In the genomic region with DNA sequence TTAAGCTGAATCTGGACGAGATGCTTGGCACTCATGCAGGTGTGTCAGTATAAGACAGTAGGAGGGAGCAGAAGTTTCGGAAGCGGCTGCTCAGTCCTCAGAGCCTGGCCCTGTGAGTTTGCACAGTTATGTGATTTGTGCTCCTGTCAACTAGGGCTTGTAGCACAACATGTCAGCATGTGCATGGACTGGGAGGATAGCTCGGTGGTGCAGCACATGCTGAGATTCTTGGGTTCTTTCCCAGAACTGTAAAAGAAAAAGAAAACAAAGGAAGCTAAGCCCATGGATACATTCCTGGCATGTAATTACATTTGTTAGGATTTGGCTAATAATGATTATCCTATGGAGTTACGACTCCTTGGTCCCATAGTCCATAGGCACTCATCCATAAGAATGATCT, we compare ENCODE assay signal across 22 mouse cellular contexts. TPM values are rescaled to one million over a fixed set of nuclear protein-coding genes. Genes with fewer than 3 reads are reported as not detected.
DNase-seq lines count a peak whose midpoint lies in the region; ATAC-seq and TF ChIP-seq lines count a peak whose summit lies in the region.
"Had no signal": no experiment of that assay in that cellular context is flagged by ENCODE, and none has a peak within 500 bp of the region (broad histone marks: within the 10 kb centered on the region; RNA-seq: fewer than 3 reads in every experiment).

No protein-coding gene starts in this region.

- no peak for ATAC-seq in forebrain, embryonic 14.5 days
- no peak for ATAC-seq in forebrain, embryonic 12.5 days (ENCODE audit: low FRiP score)
- ATAC-seq in heart, embryonic 13.5 days (ENCODE audit: extremely low read depth, insufficient number of reproducible peaks, low FRiP score, low TSS enrichment), result no peak
- no peak for ATAC-seq in midbrain, postnatal 0 days (ENCODE audit: low FRiP score)
- no peak for ATAC-seq in midbrain, embryonic 16.5 days
- ATAC-seq in inflammation-experienced regulatory T-cells, adult 6 months, result no peak
- ATAC-seq: activated CD4-positive, CD25-positive, alpha-beta regulatory T cell, adult 4 months; intestine, postnatal 0 days; Patski had no signal

- H3K4me1 ChIP-seq in forebrain, embryonic 14.5 days (ENCODE audit: control insufficient read depth, insufficient read depth, low read length), result no peaks in the 10 kb centered on the region
- H3K4me1 ChIP-seq in forebrain, embryonic 12.5 days, result no peaks in the 10 kb centered on the region
- H3K4me1 ChIP-seq in heart, embryonic 13.5 days, result peaks cover 13% of the 10 kb centered on the region
- H3K4me1 ChIP-seq in midbrain, postnatal 0 days (ENCODE audit: insufficient read depth, low read length), result no peaks in the 10 kb centered on the region
- H3K4me1 ChIP-seq in midbrain, embryonic 16.5 days (ENCODE audit: control insufficient read depth, insufficient read depth, low read length), result no peaks in the 10 kb centered on the region
- H3K4me1 ChIP-seq: embryonic facial prominence, embryonic 10.5 days; hindbrain, embryonic 12.5 days had no signal

- H3K4me2 ChIP-seq in forebrain, embryonic 14.5 days (ENCODE audit: low read length), result no peak overlapping the region
- no peak overlapping the region for H3K4me2 ChIP-seq in forebrain, embryonic 12.5 days
- H3K4me2 ChIP-seq in heart, embryonic 13.5 days, result no peak overlapping the region
- H3K4me2 ChIP-seq in midbrain, postnatal 0 days (ENCODE audit: low read depth, low read length, poor library complexity, severe bottlenecking), result no peak overlapping the region
- no peak overlapping the region for H3K4me2 ChIP-seq in midbrain, embryonic 16.5 days (ENCODE audit: low read length)
- H3K4me2 ChIP-seq: heart, embryonic 11.5 days; hindbrain, embryonic 12.5 days had no signal

- DNase-seq in forebrain, embryonic 14.5 days (ENCODE audit: low spot score), result peak; percentile 61
- DNase-seq in heart, postnatal 10 days, result no peak
- peak; percentile 14 for DNase-seq in midbrain, postnatal 0 days (ENCODE audit: low spot score)
- DNase-seq: adrenal gland, postnatal 14 days; cerebellum, adult 18-20 months; cerebellum, adult 9-11 months; cerebellum, postnatal 36 days; gastrocnemius, postnatal 36 days; heart, adult 18-20 months; heart, postnatal 36 days; kidney, adult 8-10 months had no signal

- intact Hi-C loops in heart, postnatal 10 days (cut with DNase I), result loop anchor here (2.0 kb wide), 1 partner anchor 44 kb away; no protein-coding TSS in a partner anchor

- WGBS in forebrain, embryonic 14.5 days, result 42% methylated on average over 5 of the region's 5 CpGs
- WGBS in forebrain, embryonic 12.5 days, result 80% methylated on average over 5 of the region's 5 CpGs
- 86% methylated on average over 5 of the region's 5 CpGs for WGBS in heart, embryonic 13.5 days
- WGBS in midbrain, postnatal 0 days, result 55% methylated on average over 5 of the region's 5 CpGs
- 57% methylated on average over 5 of the region's 5 CpGs for WGBS in midbrain, embryonic 16.5 days

- H3K27me3 ChIP-seq in forebrain, embryonic 14.5 days (replicated peaks; ENCODE audit: control insufficient read depth, insufficient read depth, low read length), result no peaks in the 10 kb centered on the region
- H3K27me3 ChIP-seq in forebrain, embryonic 12.5 days, result no peaks in the 10 kb centered on the region
- no peaks in the 10 kb centered on the region for H3K27me3 ChIP-seq in heart, embryonic 13.5 days (replicated peaks)
- H3K27me3 ChIP-seq in midbrain, postnatal 0 days (ENCODE audit: insufficient read depth, low read length), result no peaks in the 10 kb centered on the region
- no peaks in the 10 kb centered on the region for H3K27me3 ChIP-seq in midbrain, embryonic 16.5 days (ENCODE audit: control insufficient read depth, insufficient read depth, low read depth, low read length)
- H3K27me3 ChIP-seq: hindbrain, embryonic 12.5 days; Patski had no signal

- H3K9ac ChIP-seq in forebrain, embryonic 14.5 days (ENCODE audit: low read length), result no peak overlapping the region
- H3K9ac ChIP-seq in forebrain, embryonic 12.5 days, result no peak overlapping the region
- no peak overlapping the region for H3K9ac ChIP-seq in heart, embryonic 13.5 days
- no peak overlapping the region for H3K9ac ChIP-seq in midbrain, postnatal 0 days (replicated peaks; ENCODE audit: low read length, poor library complexity, severe bottlenecking)
- H3K9ac ChIP-seq in midbrain, embryonic 16.5 days (ENCODE audit: low read depth, low read length), result no peak overlapping the region
- H3K9ac ChIP-seq: hindbrain, embryonic 12.5 days had no signal

- H3K4me3 ChIP-seq in forebrain, embryonic 14.5 days (ENCODE audit: low read depth, low read length), result no peak overlapping the region
- no peak overlapping the region for H3K4me3 ChIP-seq in forebrain, embryonic 12.5 days (replicated peaks)
- H3K4me3 ChIP-seq in heart, embryonic 13.5 days, result no peak overlapping the region
- no peak overlapping the region for H3K4me3 ChIP-seq in midbrain, postnatal 0 days (ENCODE audit: low read depth, low read length)
- no peak overlapping the region for H3K4me3 ChIP-seq in midbrain, embryonic 16.5 days (ENCODE audit: low read depth, low read length)
- H3K4me3 ChIP-seq: embryonic facial prominence, embryonic 10.5 days; hindbrain, embryonic 12.5 days had no signal

- H3K36me3 ChIP-seq in forebrain, embryonic 14.5 days (ENCODE audit: control insufficient read depth, insufficient read depth, low read length), result peaks cover 85% of the 10 kb centered on the region
- H3K36me3 ChIP-seq in forebrain, embryonic 12.5 days (replicated peaks), result peaks cover 82% of the 10 kb centered on the region
- peaks cover 95% of the 10 kb centered on the region for H3K36me3 ChIP-seq in heart, embryonic 13.5 days
- H3K36me3 ChIP-seq in midbrain, postnatal 0 days (ENCODE audit: insufficient read depth, low read length), result peaks cover 43% of the 10 kb centered on the region
- peaks cover 36% of the 10 kb centered on the region for H3K36me3 ChIP-seq in midbrain, embryonic 16.5 days (ENCODE audit: control insufficient read depth, insufficient read depth, low read length)

- no peak overlapping the region for H3K27ac ChIP-seq in forebrain, embryonic 14.5 days (ENCODE audit: low read depth, low read length)
- no peak overlapping the region for H3K27ac ChIP-seq in forebrain, embryonic 12.5 days
- H3K27ac ChIP-seq in heart, embryonic 13.5 days (replicated peaks), result 0 out of 2 replicates have a peak overlapping the region, but pooled peaks have one; percentile 64
- H3K27ac ChIP-seq in midbrain, postnatal 0 days (ENCODE audit: low read depth, low read length), result no peak overlapping the region
- H3K27ac ChIP-seq in midbrain, embryonic 16.5 days (ENCODE audit: low read length), result no peak overlapping the region
- H3K27ac ChIP-seq: embryonic facial prominence, embryonic 10.5 days; hindbrain, embryonic 12.5 days had no signal

- no peak for TF ChIP-seq CTCF in midbrain, postnatal 0 days (IDR thresholded peaks at IDR 0.05)

- H3K9me3 ChIP-seq in forebrain, embryonic 14.5 days (replicated peaks; ENCODE audit: control insufficient read depth, low read length), result no peaks in the 10 kb centered on the region
- H3K9me3 ChIP-seq in forebrain, embryonic 12.5 days, result no peaks in the 10 kb centered on the region
- no peaks in the 10 kb centered on the region for H3K9me3 ChIP-seq in heart, embryonic 13.5 days
- no peaks in the 10 kb centered on the region for H3K9me3 ChIP-seq in midbrain, postnatal 0 days (ENCODE audit: low read length)
- H3K9me3 ChIP-seq in midbrain, embryonic 16.5 days (replicated peaks; ENCODE audit: control insufficient read depth, low read length, poor library complexity, severe bottlenecking), result no peaks in the 10 kb centered on the region
- H3K9me3 ChIP-seq: embryonic facial prominence, embryonic 10.5 days; hindbrain, embryonic 12.5 days had no signal

RNA-seq across cellular contexts. Expression of a gene that starts 25.3 kb away (rescaled TPM):
- 76.1 and 83.1 TPM in 2 replicates for polyA plus RNA-seq in forebrain, embryonic 14.5 days (2014; fragmentation: Nextera tagmentation; extraction: Ambion mirVana)
- polyA plus RNA-seq in forebrain, embryonic 12.5 days (2016; fragmentation: Nextera tagmentation; extraction: Ambion mirVana), result 139 and 143 TPM in 2 replicates
- 106 and 108 TPM in 2 replicates for polyA plus RNA-seq in heart, embryonic 13.5 days (2015; fragmentation: Nextera tagmentation; extraction: Ambion mirVana)
- total RNA-seq in heart, postnatal 10 days (2021), result 100 to 1,000 TPM; 119 to 130 TPM
- 64.6 and 72.8 TPM in 2 replicates for total RNA-seq in midbrain, postnatal 0 days (2014; rRNA removed)
- polyA plus RNA-seq in midbrain, postnatal 0 days (2015; fragmentation: Nextera tagmentation; extraction: Ambion mirVana), result 66.8 and 67.6 TPM in 2 replicates
- 84.7 and 84.9 TPM in 2 replicates for polyA plus RNA-seq in midbrain, embryonic 16.5 days (2015; fragmentation: Nextera tagmentation; extraction: Ambion mirVana)
- polyA plus RNA-seq in inflammation-experienced regulatory T-cells, adult 6 months (2017; shearing (Covaris generic)), result 10 to 100 TPM; 46.7 to 99.2 (median 78.4) TPM

RNA-seq across cellular contexts. Expression of a gene that starts 33.4 kb away (rescaled TPM):
- 433 and 436 TPM in 2 replicates for polyA plus RNA-seq in forebrain, embryonic 14.5 days (2014; fragmentation: Nextera tagmentation; extraction: Ambion mirVana)
- polyA plus RNA-seq in forebrain, embryonic 12.5 days (2016; fragmentation: Nextera tagmentation; extraction: Ambion mirVana), result 405 and 443 TPM in 2 replicates
- polyA plus RNA-seq in heart, embryonic 13.5 days (2015; fragmentation: Nextera tagmentation; extraction: Ambion mirVana), result 169 and 180 TPM in 2 replicates
- 100 to 1,000 TPM; 111 to 121 TPM for total RNA-seq in heart, postnatal 10 days (2021)
- 311 and 342 TPM in 2 replicates for total RNA-seq in midbrain, postnatal 0 days (2014; rRNA removed)
- 501 and 555 TPM in 2 replicates for polyA plus RNA-seq in midbrain, postnatal 0 days (2015; fragmentation: Nextera tagmentation; extraction: Ambion mirVana)
- 460 and 525 TPM in 2 replicates for polyA plus RNA-seq in midbrain, embryonic 16.5 days (2015; fragmentation: Nextera tagmentation; extraction: Ambion mirVana)
- 10 to 100 TPM; 46.0 to 50.6 (median 47.6) TPM for polyA plus RNA-seq in inflammation-experienced regulatory T-cells, adult 6 months (2017; shearing (Covaris generic))

RNA-seq across cellular contexts. Expression of a gene that starts 46.5 kb away (rescaled TPM):
- 3.8 and 4.0 TPM in 2 replicates for polyA plus RNA-seq in forebrain, embryonic 14.5 days (2014; fragmentation: Nextera tagmentation; extraction: Ambion mirVana)
- polyA plus RNA-seq in forebrain, embryonic 12.5 days (2016; fragmentation: Nextera tagmentation; extraction: Ambion mirVana), result 1.6 and 2.3 TPM in 2 replicates
- polyA plus RNA-seq in heart, embryonic 13.5 days (2015; fragmentation: Nextera tagmentation; extraction: Ambion mirVana), result 162 and 211 TPM in 2 replicates
- total RNA-seq in heart, postnatal 10 days (2021), result 1 to 10 TPM; 6.6 to 9.1 TPM
- total RNA-seq in midbrain, postnatal 0 days (2014; rRNA removed), result 0.99 TPM in 1 of 2 replicates, not detected in the other
- 1.3 and 2.2 TPM in 2 replicates for polyA plus RNA-seq in midbrain, postnatal 0 days (2015; fragmentation: Nextera tagmentation; extraction: Ambion mirVana)
- 1.8 and 2.2 TPM in 2 replicates for polyA plus RNA-seq in midbrain, embryonic 16.5 days (2015; fragmentation: Nextera tagmentation; extraction: Ambion mirVana)
- polyA plus RNA-seq in inflammation-experienced regulatory T-cells, adult 6 months (2017; shearing (Covaris generic)), result not detected
- total RNA-seq: MEL had no signal
- polyA plus RNA-seq: activated CD4-positive, CD25-positive, alpha-beta regulatory T cell, adult 4 months had no signal

RNA-seq across cellular contexts. Expression of a gene that starts 46.6 kb away (rescaled TPM):
- polyA plus RNA-seq in forebrain, embryonic 14.5 days (2014; fragmentation: Nextera tagmentation; extraction: Ambion mirVana), result 159 TPM in 2 replicates
- 157 and 162 TPM in 2 replicates for polyA plus RNA-seq in forebrain, embryonic 12.5 days (2016; fragmentation: Nextera tagmentation; extraction: Ambion mirVana)
- polyA plus RNA-seq in heart, embryonic 13.5 days (2015; fragmentation: Nextera tagmentation; extraction: Ambion mirVana), result 124 and 131 TPM in 2 replicates
- 100 to 1,000 TPM; 145 to 153 TPM for total RNA-seq in heart, postnatal 10 days (2021)
- total RNA-seq in midbrain, postnatal 0 days (2014; rRNA removed), result 154 and 200 TPM in 2 replicates
- polyA plus RNA-seq in midbrain, postnatal 0 days (2015; fragmentation: Nextera tagmentation; extraction: Ambion mirVana), result 140 and 146 TPM in 2 replicates
- polyA plus RNA-seq in midbrain, embryonic 16.5 days (2015; fragmentation: Nextera tagmentation; extraction: Ambion mirVana), result 160 and 162 TPM in 2 replicates
- polyA plus RNA-seq in inflammation-experienced regulatory T-cells, adult 6 months (2017; shearing (Covaris generic)), result 10 to 100 TPM; 61.2 to 81.8 (median 78.3) TPM

Comparison
In these comparisons a context has a peak if more than half of its experiments do, and no peak if none do; other contexts are left out.
1. DNase-seq: peak in forebrain, embryonic 14.5 days (single experiment) and midbrain, postnatal 0 days (single experiment); none in heart, postnatal 10 days (0 of 2).
2. RNA of a gene that starts 46.5 kb away (polyA plus RNA-seq): 162 to 211 TPM in heart, embryonic 13.5 days; 3.8 to 4.0 TPM in forebrain, embryonic 14.5 days, 1.6 to 2.3 TPM in forebrain, embryonic 12.5 days, 1.8 to 2.2 TPM in midbrain, embryonic 16.5 days, 1.3 to 2.2 TPM in midbrain, postnatal 0 days and not detected in inflammation-experienced regulatory T-cells, adult 6 months; every median in the first group is over 10 times any median in the second.